Mouse (Mus musculus) heart, postnatal 0 days (tissue): ENCODE data around the gene B230307C23Rik. TPM values are rescaled to one million over a fixed set of nuclear protein-coding genes. Genes with fewer than 3 reads are reported as not detected.

Experiments
- ATAC-seq: fragments of 200-750 bp; cut with Nextera tagmentation; 2 replicates; pipeline ENCODE4 v1.8.0; 2017; ENCODE audit warnings: low read depth, moderate number of reproducible peaks, moderate library complexity; ENCODE audit not compliant: insufficient read depth
- DNase-seq: peaks from one replicate; pipeline ENCODE4 v3.0.0-alpha.2; 2016; ENCODE audit warnings: low spot score
- H3K27ac ChIP-seq: fragments of 300-500 bp; sonication (generic); 2 replicates; pipeline ENCODE4 v1.5.1; 2014; ENCODE audit warnings: low read depth, mild to moderate bottlenecking
- H3K27me3 ChIP-seq: fragments of 300-500 bp; sonication (generic); 2 replicates; pipeline ENCODE4 v1.6.1; 2014; ENCODE audit warnings: low read length, mixed read lengths; ENCODE audit not compliant: control insufficient read depth, insufficient read depth
- H3K36me3 ChIP-seq: fragments of 300-500 bp; sonication (generic); replicated peaks from 2 replicates; pipeline ENCODE4 v1.6.1; 2014; ENCODE audit warnings: low read length, mixed read lengths; ENCODE audit not compliant: control insufficient read depth, insufficient read depth
- H3K4me1 ChIP-seq: fragments of 300-500 bp; sonication (generic); 2 replicates; pipeline ENCODE4 v1.6.1; 2014; ENCODE audit warnings: antibody characterized with exemption; ENCODE audit not compliant: control insufficient read depth, insufficient read depth
- H3K4me2 ChIP-seq: fragments of 300-500 bp; sonication (generic); 2 replicates; pipeline ENCODE4 v1.6.1; 2014; ENCODE audit warnings: low read depth, mild to moderate bottlenecking, low read length, moderate library complexity
- H3K4me3 ChIP-seq: fragments of 300-500 bp; sonication (generic); 2 replicates; pipeline ENCODE4 v1.5.1; 2014; ENCODE audit warnings: low read depth, low read length
- H3K9ac ChIP-seq: fragments of 300-500 bp; sonication (generic); replicated peaks from 2 replicates; pipeline ENCODE4 v1.6.1; 2014; ENCODE audit warnings: low read depth, low read length, mixed read lengths
- H3K9me3 ChIP-seq: fragments of 300-500 bp; sonication (generic); replicated peaks from 2 replicates; pipeline ENCODE4 v1.6.1; 2016; ENCODE audit warnings: low read length; ENCODE audit not compliant: control insufficient read depth
- CTCF ChIP-seq: IDR thresholded peaks from 2 replicates; pipeline ENCODE4 v1.5.1; 2016; ENCODE audit warnings: antibody characterized with exemption, control low read depth, low read depth
- EP300 ChIP-seq: IDR thresholded peaks from 2 replicates; pipeline ENCODE4 v1.6.1; 2016; ENCODE audit warnings: antibody characterized with exemption, low read depth
- WGBS: fragments of 180-500 bp; shearing (Covaris S2); extraction: QIAGEN DNeasy Blood & Tissue Kit; methylation state at CpG from one replicate; pipeline ENCODE4 v1.1.7; 2014; 5-methylcytosine and 5-hydroxymethylcytosine counted together
- polyA plus RNA-seq: library from polyadenylated mRNA; unstranded; fragments of >200 nt; fragmentation: Nextera tagmentation; extraction: Ambion mirVana; gene quantifications from 2 replicates; pipeline ENCODE4 v1.2.1, GENCODE M21; 2015
- total RNA-seq: library from RNA; depleted of rRNA; stranded (reverse); fragments of >200 nt; gene quantifications from 2 replicates; pipeline ENCODE4 v1.2.3, GENCODE M21; 2014; ENCODE audit warnings: low replicate concordance; rRNA removed

B230307C23Rik gene
- total RNA-seq (3.7 and 4.2 TPM in 2 replicates), polyA plus RNA-seq (11.2 and 13.2 TPM in 2 replicates)

GRCm38 (mm10) chr16:97996616-97997382, at the start of gene B230307C23Rik:
B230307C23Rik (plus strand) TSS chr16:97997315.
- peak within 1 kb of the TSS; percentile 58 for H3K4me3 ChIP-seq
- H3K4me1 ChIP-seq: no peaks in the 10 kb centered on the region; the same call in 1 of the 2 replicates
- H3K9me3 ChIP-seq: no peaks in the 10 kb centered on the region
- H3K36me3 ChIP-seq: no peaks in the 10 kb centered on the region
- peak; percentile 97 for ATAC-seq
- peak; percentile 89 for DNase-seq
- no peaks in the 10 kb centered on the region for H3K27me3 ChIP-seq
- peak within 1 kb of the TSS; percentile 54; the same call in 1 of the 2 replicates for H3K9ac ChIP-seq
- WGBS: under 1% methylated on average over 22 of the region's 22 CpGs
- H3K27ac ChIP-seq: peak within 1 kb of the TSS; percentile 90
- H3K4me2 ChIP-seq: peak within 1 kb of the TSS; percentile 67
- TF ChIP-seq EP300: no peak

DNA sequence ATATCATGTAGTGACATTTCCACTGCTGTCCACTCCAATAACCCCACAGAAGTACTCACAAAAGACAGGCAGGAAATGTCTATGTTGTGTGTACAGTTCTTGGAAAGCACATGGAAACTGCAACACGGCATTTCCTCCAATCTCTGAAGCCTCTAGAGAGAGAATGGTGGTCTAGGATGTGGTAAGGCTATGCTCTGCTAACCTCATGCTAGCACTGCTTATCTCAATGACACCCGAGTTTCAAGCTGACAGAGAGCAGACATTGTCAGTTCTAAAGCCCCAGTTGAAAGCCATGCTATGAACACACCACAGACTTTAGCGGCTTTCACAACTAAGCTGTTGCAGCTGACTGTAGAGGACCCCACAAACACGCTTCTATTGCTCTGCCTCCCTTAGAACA, 48.3 kb upstream of the B230307C23Rik start:
- WGBS: 28% methylated on average over 4 of the region's 4 CpGs
- TF ChIP-seq CTCF (no peak), EP300 (no peak)
- Histone ChIP-seq H3K4me1 (0 out of 2 replicates have a peak, but pooled peaks cover 2% of the 10 kb centered on the region), H3K9ac (no peak overlapping the region), H3K4me3 (no peak overlapping the region), H3K36me3 (peaks cover 43% of the 10 kb centered on the region), H3K27me3 (peaks cover 4% of the 10 kb centered on the region; the same call in 1 of the 2 replicates), H3K27ac (no peak overlapping the region), H3K9me3 (no peaks in the 10 kb centered on the region), H3K4me2 (no peak overlapping the region)
- ATAC-seq (no peak), DNase-seq (no peak)

GRCm38 (mm10) chr16:97950061-97950460, 47.1 kb upstream of the B230307C23Rik start:
- H3K36me3 ChIP-seq: peaks cover 40% of the 10 kb centered on the region
- 0 out of 2 replicates have a peak, but pooled peaks cover 2% of the 10 kb centered on the region for H3K4me1 ChIP-seq
- H3K4me2 ChIP-seq: no peak overlapping the region
- peaks cover 4% of the 10 kb centered on the region; the same call in 1 of the 2 replicates for H3K27me3 ChIP-seq
- TF ChIP-seq EP300 (no peak), CTCF (no peak)
- no peaks in the 10 kb centered on the region for H3K9me3 ChIP-seq
- H3K9ac ChIP-seq: no peak overlapping the region
- WGBS: 89% methylated on average over 8 of the region's 8 CpGs
- DNase-seq: no peak
- H3K4me3 ChIP-seq: no peak overlapping the region
- ATAC-seq: no peak
- H3K27ac ChIP-seq: no peak overlapping the region

DNA sequence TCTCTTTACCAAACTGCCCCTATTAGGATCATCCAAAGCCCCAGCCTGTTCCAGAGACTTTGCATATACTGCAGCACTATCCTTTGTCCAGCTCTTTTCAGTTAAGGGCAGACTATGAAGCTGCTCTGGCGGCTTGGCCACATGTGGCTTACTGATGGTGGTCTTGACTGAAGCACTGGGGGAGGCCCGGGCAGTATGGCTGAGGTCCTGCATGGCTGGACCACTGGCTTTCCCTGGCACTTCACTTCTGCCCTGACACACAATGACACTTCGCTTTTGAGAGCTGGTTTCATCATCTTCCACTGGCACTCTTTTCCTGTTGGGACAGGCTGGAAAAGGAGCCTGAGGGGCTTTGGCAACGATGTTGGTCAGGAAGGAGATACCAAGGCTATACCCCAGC, 44.7 kb upstream of the B230307C23Rik start:
- Histone ChIP-seq H3K27me3 (peaks cover 4% of the 10 kb centered on the region; the same call in 1 of the 2 replicates), H3K36me3 (peaks cover 44% of the 10 kb centered on the region), H3K4me3 (no peak overlapping the region), H3K9ac (no peak overlapping the region), H3K27ac (no peak overlapping the region), H3K4me2 (no peak overlapping the region), H3K9me3 (no peaks in the 10 kb centered on the region), H3K4me1 (peaks cover 13% of the 10 kb centered on the region)
- DNase-seq: no peak
- TF ChIP-seq CTCF: no peak
- TF ChIP-seq EP300: no peak
- ATAC-seq: no peak
- 88% methylated on average over 4 of the region's 4 CpGs for WGBS

DNA sequence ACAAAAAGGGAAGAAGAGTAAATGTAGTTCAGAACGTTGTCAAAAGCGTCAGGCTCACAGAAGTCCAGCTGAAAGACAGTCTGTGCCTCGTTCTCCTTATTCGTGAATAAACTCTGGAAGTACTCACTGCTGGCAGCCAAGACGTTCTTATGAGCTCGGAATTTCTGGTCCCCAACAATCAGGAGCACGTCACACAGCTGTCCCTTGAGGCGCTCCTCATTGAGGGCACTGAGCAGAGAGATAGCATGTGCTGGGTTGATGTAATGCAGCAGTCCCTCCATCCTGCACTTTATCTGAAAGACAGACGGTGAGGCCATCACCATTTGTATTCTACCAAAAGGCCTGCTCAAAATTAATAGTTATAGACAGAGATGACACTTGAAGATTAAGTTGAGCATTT, 44.3 kb upstream of the B230307C23Rik start:
- ATAC-seq: no peak
- Histone ChIP-seq H3K4me3 (no peak overlapping the region), H3K27ac (no peak overlapping the region), H3K9me3 (no peaks in the 10 kb centered on the region), H3K9ac (no peak overlapping the region), H3K27me3 (peaks cover 4% of the 10 kb centered on the region; the same call in 1 of the 2 replicates), H3K4me1 (peaks cover 14% of the 10 kb centered on the region), H3K4me2 (no peak overlapping the region), H3K36me3 (peaks cover 44% of the 10 kb centered on the region)
- DNase-seq: no peak
- TF ChIP-seq EP300 (no peak), CTCF (no peak)
- 62% methylated on average over 9 of the region's 9 CpGs for WGBS
